Mouse (Mus musculus) hindbrain, postnatal 0 days (tissue): Measurements from ENCODE around the gene Abcc1. TPM values are rescaled to one million over a fixed set of nuclear protein-coding genes. Genes with fewer than 3 reads are reported as not detected.
A peak's percentile ranks its signal among the peaks of the same experiment; 100 is the strongest.

Experiments used
- ATAC-seq: fragments of 200-750 bp; cut with Nextera tagmentation; 2 replicates; pipeline ENCODE4 v1.8.0; 2017; ENCODE audit warnings: mild to moderate bottlenecking, moderate TSS enrichment, moderate library complexity
- DNase-seq: peaks from one replicate; pipeline ENCODE4 v3.0.0-alpha.2; 2015; ENCODE audit warnings: low spot score
- H3K27ac ChIP-seq: fragments of 300-500 bp; sonication (generic); 2 replicates; pipeline ENCODE4 v1.5.1; 2014; ENCODE audit warnings: mild to moderate bottlenecking
- H3K27me3 ChIP-seq: fragments of 300-500 bp; sonication (generic); 2 replicates; pipeline ENCODE4 v1.6.1; 2014; ENCODE audit warnings: low read length, mixed read lengths; ENCODE audit not compliant: insufficient read depth
- H3K36me3 ChIP-seq: fragments of 300-500 bp; sonication (generic); 2 replicates; pipeline ENCODE4 v1.6.1; 2014; ENCODE audit warnings: low read length, mixed read lengths; ENCODE audit not compliant: insufficient read depth
- H3K4me1 ChIP-seq: fragments of 300-500 bp; sonication (generic); 2 replicates; pipeline ENCODE4 v1.6.1; 2014; ENCODE audit warnings: antibody characterized with exemption, low read length, mixed read lengths; ENCODE audit not compliant: insufficient read depth
- H3K4me2 ChIP-seq: fragments of 300-500 bp; sonication (generic); 2 replicates; pipeline ENCODE4 v1.6.1; 2014; ENCODE audit warnings: low read depth, mild to moderate bottlenecking, low read length, moderate library complexity, mixed read lengths
- H3K4me3 ChIP-seq: fragments of 300-500 bp; sonication (generic); 2 replicates; pipeline ENCODE4 v1.5.1; 2014; ENCODE audit warnings: low read length
- H3K9ac ChIP-seq: fragments of 300-500 bp; sonication (generic); replicated peaks from 2 replicates; pipeline ENCODE4 v1.6.1; 2014; ENCODE audit warnings: mild to moderate bottlenecking, low read length, moderate library complexity, mixed read lengths
- H3K9me3 ChIP-seq: fragments of 300-500 bp; sonication (generic); 2 replicates; pipeline ENCODE4 v1.6.1; 2016; ENCODE audit warnings: low read length, mixed read lengths
- CTCF ChIP-seq: IDR thresholded peaks from 2 replicates; pipeline ENCODE4 v1.5.1; 2016; ENCODE audit warnings: antibody characterized with exemption, control low read depth, low read depth
- WGBS: fragments of 180-500 bp; shearing (Covaris S2); extraction: QIAGEN DNeasy Blood & Tissue Kit; methylation state at CpG from one replicate; pipeline ENCODE4 v1.1.7; 2014; 5-methylcytosine and 5-hydroxymethylcytosine counted together
- polyA plus RNA-seq: library from polyadenylated mRNA; unstranded; fragments of >200 nt; fragmentation: Nextera tagmentation; extraction: Ambion mirVana; gene quantifications from 2 replicates; pipeline ENCODE4 v1.2.1, GENCODE M21; 2015
- total RNA-seq: library from RNA; depleted of rRNA; stranded (reverse); fragments of >200 nt; gene quantifications from 2 replicates; pipeline ENCODE4 v1.2.3, GENCODE M21; 2014

The Abcc1 gene
- total and polyA plus RNA-seq, 2 experiments from 2014 or later = 9.1 to 15.2 TPM

DNA sequence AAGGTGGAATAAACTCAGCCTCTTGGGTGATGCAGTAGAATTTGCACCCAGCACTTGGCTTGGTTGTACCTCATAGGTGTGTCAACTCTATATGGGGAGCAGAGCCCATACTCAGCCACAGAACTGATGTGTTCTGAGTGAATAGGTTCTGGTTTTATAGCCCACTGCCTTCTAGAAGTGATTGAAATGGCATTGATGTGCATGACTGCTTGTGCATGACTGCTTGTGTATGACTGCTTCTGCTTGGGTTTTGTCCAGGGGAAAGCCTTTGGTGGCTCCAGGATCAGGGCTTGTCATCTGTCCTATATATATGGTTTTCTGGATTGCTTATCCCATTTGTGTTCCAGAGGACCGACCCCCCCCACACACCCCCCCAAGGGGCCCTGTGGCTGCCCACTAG, 74.2 kb downstream of the Abcc1 start:
- Histone ChIP-seq H3K27me3 (no peaks in the 10 kb centered on the region), H3K4me2 (no peak overlapping the region), H3K36me3 (peaks cover 2% of the 10 kb centered on the region; the same call in 1 of the 2 replicates), H3K27ac (no peak overlapping the region), H3K4me3 (no peak overlapping the region), H3K9ac (no peak overlapping the region), H3K4me1 (no peaks in the 10 kb centered on the region), H3K9me3 (no peaks in the 10 kb centered on the region)
- no peak for TF ChIP-seq CTCF
- no peak for DNase-seq
- no peak for ATAC-seq
- 84% methylated on average over 1 of the region's 1 CpGs for WGBS

DNA sequence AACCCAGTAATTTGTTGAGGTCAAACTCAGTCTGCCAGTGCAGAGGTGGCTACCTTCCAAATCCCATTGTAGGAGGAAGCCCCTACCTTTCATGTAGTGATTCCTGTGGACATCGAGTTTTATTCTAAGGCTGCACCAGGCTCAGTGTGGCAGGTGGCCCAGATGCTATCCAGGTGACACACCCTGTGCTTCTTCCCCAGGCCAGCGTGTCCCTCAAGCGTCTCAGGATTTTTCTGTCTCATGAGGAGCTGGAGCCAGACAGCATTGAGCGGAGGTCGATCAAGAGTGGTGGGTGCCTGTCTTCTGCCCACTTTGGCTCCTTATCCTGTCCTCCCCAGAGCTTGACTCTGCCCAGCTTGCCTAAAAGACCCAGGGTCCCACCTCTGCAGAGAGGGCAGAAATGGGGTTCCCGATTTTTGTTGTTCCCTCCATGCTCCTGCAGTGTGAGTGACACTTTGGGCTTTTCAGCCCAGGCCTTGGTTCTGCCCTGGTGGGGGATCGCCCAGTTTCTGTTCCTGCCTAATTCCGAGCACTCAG, 76.2 kb downstream of the Abcc1 start:
- H3K9me3 ChIP-seq = no peaks in the 10 kb centered on the region
- WGBS = 91% methylated on average over 8 of the region's 8 CpGs

DNA sequence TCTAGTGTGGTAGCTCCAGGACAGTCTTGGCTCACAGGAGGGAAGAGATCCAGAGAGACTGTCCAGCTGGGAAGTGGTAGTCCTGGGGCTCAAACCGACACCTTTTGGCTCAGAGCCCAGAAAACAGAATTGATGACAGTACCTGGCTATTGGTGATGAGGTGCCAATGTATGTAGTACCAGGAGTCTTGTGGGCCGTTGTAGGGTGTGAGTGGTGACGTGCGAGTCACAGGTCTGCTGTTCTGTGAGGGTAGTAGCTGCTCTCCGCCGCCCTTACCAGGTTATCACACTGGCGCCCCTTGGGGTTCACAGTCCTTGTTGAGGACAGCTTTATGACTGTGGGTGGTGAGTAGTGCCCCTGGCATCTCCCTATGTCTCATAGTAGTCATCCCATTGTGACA, 77.2 kb downstream of the Abcc1 start:
- no peak overlapping the region for H3K9ac ChIP-seq
- H3K27me3 ChIP-seq = no peaks in the 10 kb centered on the region
- ATAC-seq = no peak
- no peak for TF ChIP-seq CTCF
- H3K4me3 ChIP-seq = no peak overlapping the region
- no peaks in the 10 kb centered on the region for H3K9me3 ChIP-seq
- 91% methylated on average over 7 of the region's 7 CpGs for WGBS
- H3K4me1 ChIP-seq = no peaks in the 10 kb centered on the region
- DNase-seq = no peak
- peaks cover 3% of the 10 kb centered on the region; the same call in 1 of the 2 replicates for H3K36me3 ChIP-seq
- no peak overlapping the region for H3K4me2 ChIP-seq
- no peak overlapping the region for H3K27ac ChIP-seq

More for the DNA sequence above, 76.2 kb downstream of the Abcc1 start:
- ATAC-seq (no peak), DNase-seq (no peak)
- TF ChIP-seq CTCF = no peak
- H3K4me1 ChIP-seq = no peaks in the 10 kb centered on the region
- H3K9ac ChIP-seq = no peak overlapping the region
- no peak overlapping the region for H3K4me2 ChIP-seq
- H3K4me3 ChIP-seq = no peak overlapping the region
- H3K27me3 ChIP-seq = no peaks in the 10 kb centered on the region
- peaks cover 3% of the 10 kb centered on the region; the same call in 1 of the 2 replicates for H3K36me3 ChIP-seq
- no peak overlapping the region for H3K27ac ChIP-seq

DNA sequence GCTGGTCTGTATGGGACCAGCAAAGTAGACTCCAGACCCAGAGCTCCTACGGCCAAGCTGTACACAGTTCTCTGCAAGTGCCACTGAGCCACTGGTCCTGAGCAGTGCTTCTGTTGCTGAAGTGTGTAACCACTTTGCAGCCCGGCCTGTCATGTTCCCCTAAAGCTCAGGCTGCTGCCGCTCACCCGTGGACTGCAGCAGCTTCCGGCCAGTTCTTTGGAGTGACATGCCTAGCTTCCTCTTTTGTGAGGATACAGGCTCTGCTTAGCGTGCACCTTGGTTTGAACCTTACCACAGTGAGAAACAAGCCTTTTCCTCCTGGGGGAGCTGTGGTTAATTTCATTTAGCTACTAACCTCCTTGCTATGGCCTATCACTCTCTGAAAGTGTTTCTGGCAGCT, 77.7 kb downstream of the Abcc1 start:
- Histone ChIP-seq H3K9ac (no peak overlapping the region), H3K27ac (no peak overlapping the region), H3K4me3 (no peak overlapping the region), H3K9me3 (no peaks in the 10 kb centered on the region), H3K27me3 (no peaks in the 10 kb centered on the region), H3K4me1 (no peaks in the 10 kb centered on the region), H3K4me2 (no peak overlapping the region), H3K36me3 (peaks cover 3% of the 10 kb centered on the region; the same call in 1 of the 2 replicates)
- 86% methylated on average over 6 of the region's 6 CpGs for WGBS
- TF ChIP-seq CTCF = no peak
- ATAC-seq = no peak
- no peak for DNase-seq

DNA sequence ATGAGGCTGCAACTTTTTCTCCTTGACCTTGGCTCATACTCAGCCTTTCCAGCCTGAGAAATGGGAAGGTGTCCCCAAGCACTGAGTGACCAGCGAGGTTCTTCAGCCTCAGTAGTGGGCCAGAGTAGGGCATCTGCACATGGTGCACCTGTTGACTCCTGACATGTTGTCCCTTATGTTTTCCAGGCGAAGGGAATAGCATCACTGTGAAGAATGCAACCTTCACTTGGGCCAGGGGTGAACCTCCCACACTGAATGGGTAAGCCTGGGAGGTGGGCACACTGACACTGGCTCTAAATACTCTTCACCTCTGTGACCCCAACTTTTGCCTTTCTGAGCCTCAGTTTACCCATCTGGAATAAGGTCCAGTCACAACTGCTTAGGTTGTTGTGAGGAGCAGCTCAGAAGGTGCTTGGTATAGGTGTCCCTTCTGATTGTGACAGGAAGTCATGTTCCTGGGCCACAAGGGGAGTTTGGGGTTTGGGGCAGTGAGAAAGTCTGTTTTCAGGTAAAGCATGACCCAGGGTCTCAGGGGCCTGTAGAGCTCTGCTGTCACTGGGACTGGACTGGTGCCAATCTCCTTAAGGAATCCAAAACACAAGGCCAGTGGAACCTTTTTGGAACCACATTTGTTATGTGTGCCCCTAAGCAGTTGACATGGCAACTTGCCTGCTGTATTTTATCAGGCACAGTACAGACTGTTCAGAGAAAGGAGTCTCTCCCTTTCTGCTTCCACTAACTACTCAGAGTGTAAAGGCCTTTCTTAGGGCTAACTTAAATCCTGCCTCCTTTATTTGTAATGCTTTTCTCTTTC, 78.7 kb downstream of the Abcc1 start:
- H3K9ac ChIP-seq = no peak overlapping the region
- no peaks in the 10 kb centered on the region for H3K27me3 ChIP-seq
- H3K4me3 ChIP-seq = no peak overlapping the region
- no peak for ATAC-seq
- H3K36me3 ChIP-seq = peaks cover 3% of the 10 kb centered on the region; the same call in 1 of the 2 replicates
- H3K9me3 ChIP-seq = no peaks in the 10 kb centered on the region
- WGBS = 92% methylated on average over 2 of the region's 2 CpGs
- no peaks in the 10 kb centered on the region for H3K4me1 ChIP-seq
- no peak for DNase-seq
- TF ChIP-seq CTCF = no peak
- no peak overlapping the region for H3K27ac ChIP-seq
- H3K4me2 ChIP-seq = no peak overlapping the region

DNA sequence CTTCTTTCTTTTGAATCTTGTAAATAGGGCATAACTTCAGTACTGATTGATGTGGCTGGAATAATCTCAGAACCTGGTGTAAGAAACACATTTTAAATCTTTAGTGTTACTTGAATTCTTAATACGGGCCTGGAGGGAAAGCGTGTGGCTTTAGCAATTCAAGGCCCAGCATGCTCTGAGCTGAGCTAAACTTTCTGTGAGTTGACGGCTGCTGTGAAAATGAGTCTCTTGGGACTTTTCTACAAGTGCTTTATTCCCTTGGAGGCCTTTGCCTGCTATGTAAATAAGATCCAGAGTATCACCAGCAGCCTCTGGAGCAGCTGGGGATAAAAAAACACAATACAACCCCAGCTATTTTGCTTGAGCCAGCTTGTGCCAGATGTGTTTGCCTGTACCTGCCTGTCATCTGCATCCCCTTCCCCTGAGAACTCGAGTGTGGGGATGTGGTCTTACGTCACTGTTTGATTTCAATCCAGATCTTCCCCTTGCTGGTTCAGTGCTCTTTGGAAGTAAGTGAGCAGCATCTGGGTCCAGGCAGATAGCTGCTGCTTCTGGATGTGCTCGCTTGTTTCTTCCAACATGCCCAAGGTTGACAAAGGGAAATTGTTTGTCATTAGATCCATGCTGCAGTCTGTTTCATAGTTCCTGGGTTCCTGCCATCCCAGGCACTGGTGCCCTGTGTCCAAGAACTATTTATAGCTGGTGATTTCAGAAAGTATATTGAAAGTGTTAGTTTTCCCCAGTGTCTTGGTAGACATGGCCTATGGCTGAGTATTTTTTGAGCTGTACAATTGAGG, 82.9 kb downstream of the Abcc1 start:
- TF ChIP-seq CTCF = no peak
- Histone ChIP-seq H3K27me3 (no peaks in the 10 kb centered on the region), H3K4me2 (no peak overlapping the region), H3K36me3 (peaks cover 3% of the 10 kb centered on the region; the same call in 1 of the 2 replicates), H3K27ac (no peak overlapping the region), H3K9me3 (no peaks in the 10 kb centered on the region), H3K4me3 (no peak overlapping the region), H3K9ac (no peak overlapping the region), H3K4me1 (no peaks in the 10 kb centered on the region)
- 63% methylated on average over 6 of the region's 6 CpGs for WGBS
- no peak for ATAC-seq
- peak; percentile 31 for DNase-seq
